Mouse (Mus musculus) embryonic facial prominence, embryonic 14.5 days (tissue): ENCODE results near the gene Mettl18. TPM values are rescaled to one million over a fixed set of nuclear protein-coding genes. Genes with fewer than 3 reads are reported as not detected.
"Not testable (repeated sequence)": the region's sequence is repeated elsewhere in the genome, so short reads cannot be mapped to it uniquely, and the experiment has no call there.

ENCODE experiments used
- ATAC-seq: fragments of 200-750 bp; cut with Nextera tagmentation; 2 replicates; pipeline ENCODE4 v1.8.0; 2017; ENCODE audit warnings: low read depth, moderate number of reproducible peaks, moderate TSS enrichment
- DNase-seq: peaks from one replicate; pipeline ENCODE4 v3.0.0-alpha.2; 2015; ENCODE audit warnings: low spot score
- H3K27ac ChIP-seq: fragments of 300-500 bp; sonication (generic); replicated peaks from 2 replicates; pipeline ENCODE4 v1.5.1; 2014; ENCODE audit warnings: low read depth, mild to moderate bottlenecking, low read length, moderate library complexity
- H3K27me3 ChIP-seq: fragments of 300-500 bp; sonication (generic); replicated peaks from 2 replicates; pipeline ENCODE4 v1.6.1; 2014; ENCODE audit warnings: low read length; ENCODE audit not compliant: control insufficient read depth, insufficient read depth
- H3K36me3 ChIP-seq: fragments of 300-500 bp; sonication (generic); 2 replicates; pipeline ENCODE4 v1.6.1; 2014; ENCODE audit warnings: low read length, mixed read lengths; ENCODE audit not compliant: control insufficient read depth, insufficient read depth
- H3K4me1 ChIP-seq: fragments of 300-500 bp; sonication (generic); 2 replicates; pipeline ENCODE4 v1.6.1; 2014; ENCODE audit warnings: antibody characterized with exemption, low read length; ENCODE audit not compliant: control insufficient read depth, insufficient read depth
- H3K4me2 ChIP-seq: fragments of 300-500 bp; sonication (generic); 2 replicates; pipeline ENCODE4 v1.6.1; 2014; ENCODE audit warnings: low read depth, mild to moderate bottlenecking, low read length, moderate library complexity, mixed read lengths
- H3K4me3 ChIP-seq: fragments of 300-500 bp; sonication (generic); 2 replicates; pipeline ENCODE4 v1.5.1; 2014; ENCODE audit warnings: low read depth, mild to moderate bottlenecking, low read length
- H3K9ac ChIP-seq: fragments of 300-500 bp; sonication (generic); 2 replicates; pipeline ENCODE4 v1.6.1; 2014; ENCODE audit warnings: low read depth, mild to moderate bottlenecking, low read length, moderate library complexity, mixed read lengths
- H3K9me3 ChIP-seq: fragments of 300-500 bp; sonication (generic); 2 replicates; pipeline ENCODE4 v1.6.1; 2016; ENCODE audit warnings: low read length; ENCODE audit not compliant: control insufficient read depth
- WGBS: fragments of 180-500 bp; shearing (Covaris S2); extraction: QIAGEN DNeasy Blood & Tissue Kit; methylation state at CpG from one replicate; pipeline ENCODE4 v1.1.7; 2014; 5-methylcytosine and 5-hydroxymethylcytosine counted together
- polyA plus RNA-seq: library from polyadenylated mRNA; unstranded; fragments of >200 nt; fragmentation: Nextera tagmentation; extraction: Ambion mirVana; gene quantifications from 2 replicates; pipeline ENCODE4 v1.2.1, GENCODE M21; 2014

The Mettl18 gene
- polyA plus RNA-seq, 1 experiment from 2014 or later: 7.7 TPM

DNA sequence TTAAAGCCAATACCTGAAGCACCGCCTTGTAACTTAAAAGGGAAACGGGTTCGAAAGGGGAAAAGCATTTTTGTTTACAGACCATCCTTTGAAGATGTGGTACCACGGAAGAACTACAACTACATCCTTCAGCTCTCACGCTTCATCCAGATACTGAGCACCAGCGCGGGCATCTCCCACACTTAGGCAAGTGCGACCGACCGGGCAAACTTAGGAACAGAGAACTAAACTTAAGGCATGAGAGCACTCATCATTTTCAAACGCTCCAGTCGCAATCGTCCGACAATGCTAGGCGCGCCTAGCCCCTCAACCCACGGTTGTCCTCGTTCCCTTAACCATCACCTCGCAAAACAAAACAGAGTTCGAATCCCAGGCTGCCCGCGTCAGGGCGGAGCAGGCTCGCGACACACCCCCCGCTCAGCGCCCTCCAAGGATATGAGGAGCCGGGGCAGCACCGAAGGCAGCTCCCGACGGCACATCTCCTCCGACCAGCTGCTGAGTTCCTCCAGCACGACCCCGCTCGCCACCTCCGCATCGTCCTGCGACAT is 442 bp upstream of the Mettl18 start:
- Histone ChIP-seq H3K4me3 (peak overlapping the region; percentile 68), H3K9me3 (no peaks in the 10 kb centered on the region), H3K4me1 (peaks cover 8% of the 10 kb centered on the region; the same call in 1 of the 2 replicates), H3K27ac (peak overlapping the region; percentile 85; the same call in 1 of the 2 replicates), H3K36me3 (no peaks in the 10 kb centered on the region), H3K27me3 (no peaks in the 10 kb centered on the region), H3K9ac (peak overlapping the region; percentile 84), H3K4me2 (peak overlapping the region; percentile 85)
- ATAC-seq (peak; percentile 62), DNase-seq (no peak)
- WGBS: 1% methylated on average over 32 of the region's 38 CpGs

- WGBS: 75% methylated on average over 2 of the region's 2 CpGs
- no peak for DNase-seq
- H3K4me1 ChIP-seq: peaks cover 8% of the 10 kb centered on the region; the same call in 1 of the 2 replicates
- H3K36me3 ChIP-seq: no peaks in the 10 kb centered on the region
- ATAC-seq: no peak
- no peaks in the 10 kb centered on the region for H3K27me3 ChIP-seq
- peak overlapping the region; percentile 68 for H3K4me3 ChIP-seq
- H3K9me3 ChIP-seq: no peaks in the 10 kb centered on the region
- no peak overlapping the region for H3K27ac ChIP-seq
- H3K9ac ChIP-seq: peak overlapping the region; percentile 84; the same call in 1 of the 2 replicates
- peak overlapping the region; percentile 85 for H3K4me2 ChIP-seq
Measured at GRCm38 (mm10) chr1:163995609-163995913, 872 bp downstream of the Mettl18 start.

DNA sequence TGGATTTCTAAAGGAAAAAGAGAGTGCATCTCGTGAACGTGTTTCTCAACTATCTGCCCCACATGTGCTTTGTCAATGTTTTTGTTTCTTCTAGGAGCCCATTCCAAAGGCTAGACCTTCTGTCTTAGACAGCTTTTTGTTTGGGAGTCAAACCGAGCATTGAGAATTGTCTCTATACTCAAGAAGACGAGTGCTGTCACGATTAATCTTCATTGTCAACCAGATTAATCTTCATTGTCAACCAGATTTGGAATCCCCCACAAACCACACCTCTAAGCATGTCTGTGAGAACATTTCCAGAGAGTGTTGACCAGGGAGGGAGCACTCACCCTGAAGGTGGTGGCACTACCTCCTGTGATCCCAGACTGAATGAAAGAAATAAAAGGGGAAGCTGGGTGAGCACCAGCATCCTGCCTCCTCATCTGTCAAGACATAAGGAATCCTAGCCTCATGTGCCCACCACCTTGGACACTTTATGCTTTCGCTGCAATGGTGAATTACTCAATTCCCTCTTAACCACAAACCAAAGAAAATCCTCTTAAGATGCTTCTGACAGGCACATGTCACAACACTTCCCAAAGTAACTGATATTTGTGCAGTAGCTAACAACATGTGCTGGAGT is 7.3 kb downstream of the Mettl18 start:
- Histone ChIP-seq H3K4me2 (no peak overlapping the region), H3K27me3 (no peaks in the 10 kb centered on the region), H3K9me3 (no peaks in the 10 kb centered on the region), H3K4me1 (no peaks in the 10 kb centered on the region), H3K27ac (no peak overlapping the region), H3K36me3 (no peaks in the 10 kb centered on the region), H3K9ac (no peak overlapping the region), H3K4me3 (no peak overlapping the region)
- 65% methylated on average over 6 of the region's 6 CpGs for WGBS
- ATAC-seq: no peak
- DNase-seq: no peak

- WGBS: 74% methylated on average over 3 of the region's 3 CpGs
- H3K27ac ChIP-seq: no peak overlapping the region
- ATAC-seq: no peak
Measured at GRCm38 (mm10) chr1:164004311-164004710, 9.6 kb downstream of the Mettl18 start.

DNA sequence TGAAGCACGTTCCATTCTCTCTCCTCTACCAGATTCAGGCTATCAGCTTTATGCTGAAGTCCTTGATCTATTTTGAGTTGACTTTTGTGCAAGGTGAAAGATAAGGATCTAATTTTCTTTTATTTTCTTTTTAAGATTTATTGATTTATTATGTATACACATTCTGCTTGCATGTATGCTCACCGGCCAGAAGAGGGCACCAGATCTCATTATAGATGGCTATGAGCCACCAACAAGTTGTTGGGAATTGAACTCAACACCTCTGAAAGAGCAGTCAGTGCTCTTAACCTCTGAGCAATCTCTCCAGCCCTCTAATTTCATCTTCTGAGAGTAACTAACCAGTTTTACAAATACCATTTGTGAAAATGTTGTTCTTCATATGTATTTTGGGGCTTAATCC is 14.5 kb downstream of the Mettl18 start:
- ATAC-seq (no peak), DNase-seq (no peak)
- Histone ChIP-seq H3K36me3 (no peaks in the 10 kb centered on the region), H3K4me2 (no peak overlapping the region), H3K4me1 (no peaks in the 10 kb centered on the region), H3K4me3 (no peak overlapping the region), H3K9ac (no peak overlapping the region), H3K27me3 (no peaks in the 10 kb centered on the region), H3K27ac (no peak overlapping the region), H3K9me3 (no peaks in the 10 kb centered on the region)
- 49% methylated on average over 2 of the region's 2 CpGs for WGBS

More at GRCm38 (mm10) chr1:164004311-164004710, 9.6 kb downstream of the Mettl18 start:
- H3K4me3 ChIP-seq: no peak overlapping the region
- DNase-seq: no peak
- H3K9me3 ChIP-seq: no peaks in the 10 kb centered on the region
- no peak overlapping the region for H3K4me2 ChIP-seq
- H3K36me3 ChIP-seq: no peaks in the 10 kb centered on the region
- H3K4me1 ChIP-seq: no peaks in the 10 kb centered on the region
- no peak overlapping the region for H3K9ac ChIP-seq
- H3K27me3 ChIP-seq: no peaks in the 10 kb centered on the region

DNA sequence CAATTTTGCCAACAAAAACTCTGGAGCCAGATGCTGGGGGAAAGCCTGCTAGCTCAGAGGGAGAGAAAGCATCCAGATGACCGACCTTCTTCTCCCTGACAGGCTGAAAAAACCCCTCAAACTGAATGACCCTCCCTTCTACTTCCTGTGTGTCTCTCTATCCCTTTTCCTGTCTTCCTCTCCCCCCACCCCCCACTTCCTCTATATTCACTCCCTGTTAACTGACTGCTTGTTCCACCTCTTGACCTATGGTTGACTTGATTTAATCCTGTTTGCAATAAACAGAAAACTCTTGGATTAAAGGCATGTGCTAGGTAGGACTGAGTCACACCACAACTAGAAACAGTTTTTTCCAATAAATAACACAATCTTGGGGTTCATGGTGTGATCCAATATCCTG is 19.9 kb downstream of the Mettl18 start:
- Histone ChIP-seq H3K27ac (no peak overlapping the region), H3K27me3 (no peaks in the 10 kb centered on the region), H3K36me3 (no peaks in the 10 kb centered on the region), H3K4me3 (no peak overlapping the region), H3K9me3 (no peaks in the 10 kb centered on the region), H3K4me1 (no peaks in the 10 kb centered on the region), H3K4me2 (no peak overlapping the region), H3K9ac (no peak overlapping the region)
- no peak for DNase-seq
- ATAC-seq: no peak
- 43% methylated on average over 1 of the region's 1 CpGs for WGBS

DNA sequence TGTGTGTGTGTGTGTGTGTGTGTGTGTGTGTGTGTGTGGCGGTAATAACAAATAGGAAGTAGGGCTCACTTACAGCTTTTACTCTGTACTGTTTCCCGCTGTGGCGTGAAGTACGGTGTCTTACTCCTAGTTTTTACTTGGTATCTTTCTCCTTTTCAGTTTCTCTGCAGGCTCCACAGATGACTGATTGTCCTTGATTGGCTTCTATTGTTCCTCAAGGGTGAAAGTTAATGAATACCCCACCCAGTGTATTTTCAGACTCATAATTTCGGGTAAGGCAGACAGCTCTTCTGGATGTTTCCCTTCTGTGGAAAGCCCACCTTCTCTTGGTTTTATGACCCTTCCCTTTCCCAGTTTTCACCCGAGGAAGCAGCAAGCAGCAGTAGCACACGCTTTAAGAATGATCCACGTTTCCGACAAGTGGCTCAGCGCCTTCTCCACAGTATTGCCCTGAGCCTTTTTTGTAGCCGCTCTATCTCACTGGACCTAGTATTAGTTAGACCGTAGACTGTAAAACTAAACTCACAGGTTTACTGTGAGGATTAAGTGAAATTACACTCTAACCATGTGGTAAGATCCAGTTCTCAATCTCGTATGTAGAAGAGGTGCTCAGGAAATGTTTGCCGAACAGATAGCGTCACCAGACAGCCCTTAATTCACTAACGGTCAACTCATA is 23.7 kb downstream of the Mettl18 start:
- Histone ChIP-seq H3K36me3 (no peaks in the 10 kb centered on the region), H3K4me2 (no peak overlapping the region), H3K9me3 (no peaks in the 10 kb centered on the region), H3K27me3 (no peaks in the 10 kb centered on the region), H3K9ac (no peak overlapping the region), H3K4me1 (no peaks in the 10 kb centered on the region), H3K4me3 (no peak overlapping the region), H3K27ac (no peak overlapping the region)
- WGBS: 82% methylated on average over 16 of the region's 16 CpGs
- ATAC-seq (no peak), DNase-seq (no peak)

- Histone ChIP-seq H3K9me3 (no peaks in the 10 kb centered on the region), H3K4me1 (no peaks in the 10 kb centered on the region), H3K4me2 (no peak overlapping the region), H3K4me3 (no peak overlapping the region), H3K27ac (no peak overlapping the region), H3K27me3 (no peaks in the 10 kb centered on the region), H3K36me3 (no peaks in the 10 kb centered on the region), H3K9ac (no peak overlapping the region)
- ATAC-seq (no peak), DNase-seq (no peak)
- 74% methylated on average over 6 of the region's 6 CpGs for WGBS
Measured at GRCm38 (mm10) chr1:164019789-164020188, 25.1 kb downstream of the Mettl18 start.

DNA sequence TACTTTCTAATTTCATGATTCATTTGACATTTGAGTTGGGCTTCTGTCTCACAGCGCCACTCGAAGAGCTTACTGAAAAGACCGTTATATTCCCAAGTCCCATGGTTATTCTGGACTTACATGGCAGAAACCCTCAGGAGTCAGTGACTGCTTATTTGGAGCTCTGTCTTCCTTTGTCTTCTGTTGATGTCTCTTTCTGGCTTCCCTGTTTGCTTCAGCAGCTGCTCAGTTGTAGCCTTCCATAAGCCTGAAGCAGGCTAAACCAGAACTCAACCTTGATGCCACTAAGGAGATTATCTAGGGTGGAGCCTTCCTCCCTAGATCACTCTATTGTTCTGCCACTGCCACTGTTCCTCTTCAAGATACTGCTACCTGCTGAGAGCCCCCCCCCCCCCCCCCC is 26.1 kb downstream of the Mettl18 start:
- not testable (repeated sequence) for H3K36me3 ChIP-seq, H3K9me3 ChIP-seq, H3K4me3 ChIP-seq, H3K4me2 ChIP-seq, ATAC-seq, H3K27me3 ChIP-seq, H3K9ac ChIP-seq, H3K27ac ChIP-seq, DNase-seq, H3K4me1 ChIP-seq
- 85% methylated on average over 3 of the region's 3 CpGs for WGBS
